Mouse (Mus musculus) thymus, adult 2 months (tissue): ENCODE measurements at regions not wholly inside any gene's neighbourhood (a gene's known extent, or its start where the extent isn't known, plus 50 kb on each side); places are given as distances from the start of the nearest gene placed in this dataset.

ENCODE experiments used
- DNase-seq: peaks from one replicate; pipeline ENCODE4 v3.0.0; 2021
- H3K27ac ChIP-seq: fragments of 200-500 bp; 2 replicates; pipeline ENCODE4 v1.5.1; 2012; ENCODE audit warnings: low read length, control low read depth; ENCODE audit not compliant: control insufficient read depth, insufficient read depth
- H3K27me3 ChIP-seq: fragments of 200-500 bp; 2 replicates; pipeline ENCODE4 v1.6.1; 2012; ENCODE audit warnings: mild to moderate bottlenecking, low read length, moderate library complexity, mixed read lengths; ENCODE audit not compliant: control insufficient read depth, insufficient read depth
- H3K36me3 ChIP-seq: fragments of 200-500 bp; 2 replicates; pipeline ENCODE4 v1.6.1; 2012; ENCODE audit warnings: mild to moderate bottlenecking, low read length, moderate library complexity; ENCODE audit not compliant: control insufficient read depth, insufficient read depth
- H3K4me1 ChIP-seq: fragments of 200-500 bp; replicated peaks from 2 replicates; pipeline ENCODE4 v1.6.1; 2012; ENCODE audit warnings: low read length; ENCODE audit not compliant: control insufficient read depth, insufficient read depth
- H3K4me3 ChIP-seq: fragments of 200-500 bp; 2 replicates; pipeline ENCODE4 v1.5.1; 2012; ENCODE audit warnings: mild to moderate bottlenecking, low read length, control low read depth, moderate library complexity; ENCODE audit not compliant: control insufficient read depth, insufficient read depth
- CTCF ChIP-seq: fragments of 200-500 bp; IDR thresholded peaks from 2 replicates; pipeline ENCODE4 v1.5.1; 2012; ENCODE audit warnings: mild to moderate bottlenecking, control low read depth, low read length, moderate library complexity, borderline replicate concordance; ENCODE audit not compliant: control insufficient read depth, poor library complexity, insufficient read depth; ENCODE audit errors: extremely low read depth
- POLR2A ChIP-seq: fragments of 200-500 bp; IDR thresholded peaks from 2 replicates; pipeline ENCODE4 v1.6.1; 2012; ENCODE audit warnings: mild to moderate bottlenecking, low read length, control low read depth, moderate library complexity; ENCODE audit not compliant: control insufficient read depth, poor library complexity, insufficient read depth; ENCODE audit errors: extremely low read depth
- WGBS: fragments of 180-500 bp; shearing (Covaris S2); methylation state at CpG from one replicate; pipeline ENCODE4 v1.1.7; 2018; 5-methylcytosine and 5-hydroxymethylcytosine counted together

DNA sequence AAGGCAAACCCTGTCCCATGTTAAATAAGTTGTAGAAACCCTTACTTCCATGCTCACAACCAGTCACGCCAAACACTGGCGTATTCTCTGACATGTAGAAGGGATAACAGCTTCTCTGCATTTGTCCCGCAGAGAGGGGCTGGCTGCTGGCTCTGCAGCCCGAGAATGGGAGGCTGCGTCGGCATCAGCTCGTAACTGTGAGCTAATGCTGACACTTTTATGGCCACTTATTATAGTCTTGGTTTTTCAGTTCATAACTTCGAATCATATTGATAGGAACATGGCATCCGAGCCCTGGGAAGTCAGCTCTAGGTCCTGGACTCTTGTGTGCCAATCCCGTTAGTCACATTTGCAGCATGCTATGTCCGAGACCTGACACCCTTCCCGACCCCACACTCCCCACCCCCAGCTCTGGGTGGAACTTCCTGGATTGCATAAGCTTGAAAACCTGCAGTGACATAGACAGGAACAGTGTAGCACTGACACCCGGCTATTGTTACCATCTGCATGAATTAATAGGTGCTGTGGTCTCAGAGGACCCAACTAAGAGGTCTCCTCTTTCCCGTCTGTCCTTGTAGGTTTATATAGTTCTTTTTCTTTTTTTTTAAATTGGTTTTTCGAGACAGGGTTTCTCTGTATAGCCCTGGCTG is 217.3 kb upstream of the Sall1 start:
- Histone ChIP-seq H3K27ac (no peak overlapping the region), H3K36me3 (no peaks in the 10 kb centered on the region), H3K4me3 (no peak overlapping the region), H3K27me3 (no peaks in the 10 kb centered on the region), H3K4me1 (no peaks in the 10 kb centered on the region)
- TF ChIP-seq POLR2A (no peak), CTCF (no peak)
- DNase-seq: no peak
- 57% methylated on average over 15 of the region's 15 CpGs for WGBS

DNA sequence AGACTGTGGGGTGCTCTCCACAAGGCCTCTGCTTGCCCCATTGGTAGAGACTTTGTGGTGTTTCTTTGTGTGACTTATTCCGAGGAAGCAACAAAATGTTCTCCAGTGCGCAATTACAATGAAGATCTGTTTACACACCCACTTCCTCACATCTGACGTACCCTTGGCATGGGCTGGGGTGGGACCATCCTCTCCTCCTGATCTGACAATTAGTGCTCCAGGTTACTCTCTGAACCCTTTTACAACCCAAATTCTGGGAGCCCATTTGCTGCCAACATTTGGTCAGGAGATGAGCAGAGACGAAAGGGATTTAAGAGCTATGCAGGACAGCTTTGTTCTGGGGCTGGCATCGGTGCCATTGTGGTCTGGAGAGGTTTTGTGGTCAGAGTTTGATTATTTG is 215.9 kb upstream of the Sall1 start:
- Histone ChIP-seq H3K27ac (no peak overlapping the region), H3K4me1 (no peaks in the 10 kb centered on the region), H3K4me3 (no peak overlapping the region), H3K36me3 (no peaks in the 10 kb centered on the region), H3K27me3 (no peaks in the 10 kb centered on the region)
- no peak for TF ChIP-seq POLR2A
- TF ChIP-seq CTCF: no peak
- 83% methylated on average over 5 of the region's 5 CpGs for WGBS
- DNase-seq: no peak

DNA sequence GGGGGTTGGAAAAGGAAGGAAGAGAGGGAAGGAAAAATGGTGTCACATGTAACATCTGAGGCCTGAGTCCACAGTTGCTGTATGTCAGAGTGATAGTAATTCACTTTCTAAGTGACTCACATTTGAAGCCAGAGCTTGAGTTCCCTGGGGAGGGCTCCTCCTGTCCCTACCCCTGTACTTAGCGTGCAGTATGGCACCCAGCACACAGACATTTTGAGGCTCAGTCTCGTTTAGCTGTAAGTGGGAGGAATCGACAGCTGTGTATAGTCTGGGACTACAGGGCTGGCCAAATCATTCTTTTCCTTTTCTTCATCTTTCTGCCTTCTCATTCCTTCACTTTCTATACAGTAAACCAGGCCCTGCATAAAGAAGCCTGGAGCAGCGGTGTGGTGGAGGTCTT is 202.4 kb upstream of the Sall1 start:
- Histone ChIP-seq H3K4me3 (no peak overlapping the region), H3K27me3 (no peaks in the 10 kb centered on the region), H3K27ac (no peak overlapping the region), H3K4me1 (no peaks in the 10 kb centered on the region), H3K36me3 (no peaks in the 10 kb centered on the region)
- WGBS: 92% methylated on average over 4 of the region's 4 CpGs
- DNase-seq: no peak
- TF ChIP-seq POLR2A: no peak
- no peak for TF ChIP-seq CTCF

DNA sequence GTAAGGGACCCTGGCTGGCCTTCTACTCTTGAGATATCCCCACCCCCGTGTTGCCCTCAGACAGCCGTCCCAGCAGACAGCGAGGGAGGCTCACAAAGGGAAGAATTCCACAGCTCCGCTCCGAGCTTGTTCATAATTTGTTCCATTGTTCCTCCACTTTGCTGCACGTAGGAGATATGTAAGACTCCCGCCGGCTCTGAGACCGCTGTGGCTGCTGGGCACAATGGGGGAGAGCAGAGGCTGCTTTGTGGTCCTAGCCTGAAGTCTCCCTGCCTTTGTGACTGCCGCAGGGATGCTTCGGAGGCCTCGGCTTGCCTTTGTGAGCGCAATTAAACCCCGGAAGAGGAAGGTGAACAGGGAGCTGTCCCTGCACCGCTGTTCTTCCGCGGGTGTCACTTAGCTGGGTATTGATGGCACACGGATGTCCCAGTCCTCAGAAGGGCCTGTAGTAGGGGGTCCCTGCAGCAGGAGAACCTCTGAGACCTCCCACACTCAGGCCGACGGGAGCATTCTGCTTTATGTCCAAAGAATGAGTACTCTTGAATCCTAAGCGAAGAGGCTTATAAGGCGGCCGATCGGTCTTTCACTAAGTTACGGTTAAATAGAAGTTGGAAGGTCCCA is 201.3 kb upstream of the Sall1 start:
- Histone ChIP-seq H3K4me1 (no peaks in the 10 kb centered on the region), H3K4me3 (no peak overlapping the region), H3K27me3 (no peaks in the 10 kb centered on the region), H3K27ac (no peak overlapping the region), H3K36me3 (no peaks in the 10 kb centered on the region)
- 28% methylated on average over 25 of the region's 25 CpGs for WGBS
- no peak for DNase-seq
- TF ChIP-seq POLR2A (no peak), CTCF (no peak)

DNA sequence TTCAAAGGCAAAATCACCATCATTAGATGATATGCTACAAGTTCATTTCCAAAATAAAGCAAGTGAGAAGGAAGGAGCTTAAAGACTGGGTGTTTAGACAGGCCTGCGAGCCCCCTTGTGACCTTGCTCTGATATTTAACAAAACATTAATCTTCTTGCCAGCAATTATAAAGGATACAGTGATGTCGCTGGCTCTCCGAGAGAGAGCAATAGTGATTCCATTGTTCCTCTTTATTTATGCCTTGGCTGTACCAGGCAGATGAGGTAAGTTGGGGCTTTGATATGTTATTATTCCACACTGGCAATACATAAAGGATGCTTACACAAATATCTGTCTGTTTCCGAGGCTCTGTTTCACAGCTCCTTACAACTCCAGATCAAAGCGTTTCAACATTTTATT is 197.7 kb upstream of the Sall1 start:
- Histone ChIP-seq H3K4me1 (no peaks in the 10 kb centered on the region), H3K36me3 (no peaks in the 10 kb centered on the region), H3K27ac (no peak overlapping the region), H3K4me3 (no peak overlapping the region), H3K27me3 (no peaks in the 10 kb centered on the region)
- no peak for DNase-seq
- WGBS: 73% methylated on average over 5 of the region's 5 CpGs
- TF ChIP-seq CTCF: no peak
- no peak for TF ChIP-seq POLR2A

DNA sequence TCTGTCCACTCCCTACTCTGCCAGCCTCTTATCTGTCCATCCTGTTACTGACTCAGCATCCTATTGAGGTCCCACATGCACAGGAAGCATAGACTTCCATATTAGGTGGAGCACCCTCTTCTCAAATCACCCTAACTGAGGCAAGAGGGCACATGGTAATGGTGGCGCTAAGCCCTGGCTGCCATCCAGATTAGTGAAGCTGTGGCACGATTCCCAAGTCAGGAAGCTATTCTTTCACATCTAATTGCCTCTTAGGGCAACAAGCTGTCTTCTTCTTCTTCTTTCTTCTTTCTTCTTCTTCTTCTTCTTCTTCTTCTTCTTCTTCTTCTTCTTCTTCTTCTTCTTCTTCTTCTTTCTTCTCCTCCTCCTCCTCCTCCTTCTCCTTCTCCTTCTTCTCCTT is 195.7 kb upstream of the Sall1 start:
- WGBS: 67% methylated on average over 2 of the region's 2 CpGs
- no peaks in the 10 kb centered on the region for H3K4me1 ChIP-seq
- no peak overlapping the region for H3K27ac ChIP-seq
- no peak for DNase-seq
- no peaks in the 10 kb centered on the region for H3K36me3 ChIP-seq
- H3K27me3 ChIP-seq: no peaks in the 10 kb centered on the region
- no peak overlapping the region for H3K4me3 ChIP-seq
- TF ChIP-seq CTCF (no peak), POLR2A (no peak)

DNA sequence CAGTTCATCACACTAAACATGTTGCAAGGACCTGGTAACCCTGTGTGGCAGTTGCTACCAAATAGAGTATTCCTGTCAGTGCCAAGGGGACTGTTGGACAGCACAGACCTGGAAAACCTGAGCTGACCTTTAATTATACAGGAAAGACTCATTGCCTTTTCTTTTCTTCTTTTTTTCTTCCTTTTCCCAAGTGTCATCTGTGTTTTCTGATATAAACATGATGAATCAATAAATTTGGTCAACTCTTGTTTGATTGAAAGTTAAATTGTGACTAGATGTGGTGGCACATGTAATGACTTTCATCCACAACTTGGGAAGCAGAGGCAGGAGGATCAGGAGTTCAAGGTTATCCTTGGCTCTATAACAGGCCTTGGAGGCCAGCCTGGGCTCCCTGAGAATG is 190.1 kb upstream of the Sall1 start:
- Histone ChIP-seq H3K27ac (no peak overlapping the region), H3K4me1 (no peaks in the 10 kb centered on the region), H3K36me3 (no peaks in the 10 kb centered on the region), H3K27me3 (no peaks in the 10 kb centered on the region), H3K4me3 (no peak overlapping the region)
- no peak for DNase-seq
- no peak for TF ChIP-seq POLR2A
- no peak for TF ChIP-seq CTCF
